Mouse (Mus musculus): ENCODE measurements at regions not wholly inside any gene's neighbourhood (a gene's known extent, or its start where the extent isn't known, plus 50 kb on each side); places are given as distances from the start of the nearest gene placed in this dataset.

- 76% methylated on average over 5 of the region's 5 CpGs for WGBS
- no peak for ATAC-seq (ENCODE audit: low FRiP score)
- no peak overlapping the region for H3K4me3 ChIP-seq
- H3K36me3 ChIP-seq, result no peaks in the 10 kb centered on the region
- no peak overlapping the region for H3K9ac ChIP-seq
- H3K4me1 ChIP-seq, result no peaks in the 10 kb centered on the region
- no peaks in the 10 kb centered on the region for H3K27me3 ChIP-seq
- no peaks in the 10 kb centered on the region for H3K9me3 ChIP-seq (replicated peaks)
- no peak overlapping the region for H3K27ac ChIP-seq
- H3K4me2 ChIP-seq (replicated peaks), result no peak overlapping the region
These were observed 180.6 kb downstream of the 3110018I06Rik start for GRCm38 (mm10) chr12:107669046-107669445.

GRCm38 (mm10) chr12:107669450-107669849 lies 181.0 kb downstream of the 3110018I06Rik start:
- ATAC-seq (ENCODE audit: low FRiP score), result no peak
- H3K36me3 ChIP-seq, result no peaks in the 10 kb centered on the region
- H3K27me3 ChIP-seq, result no peaks in the 10 kb centered on the region
- H3K4me2 ChIP-seq (replicated peaks), result no peak overlapping the region
- no peak overlapping the region for H3K9ac ChIP-seq
- no peaks in the 10 kb centered on the region for H3K4me1 ChIP-seq
- no peak overlapping the region for H3K27ac ChIP-seq
- H3K9me3 ChIP-seq (replicated peaks), result no peaks in the 10 kb centered on the region
- WGBS, result 83% methylated on average over 6 of the region's 6 CpGs
- no peak overlapping the region for H3K4me3 ChIP-seq

GRCm38 (mm10) chr12:107669910-107670309 lies 181.5 kb downstream of the 3110018I06Rik start:
- WGBS, result 84% methylated on average over 10 of the region's 10 CpGs
- no peak for ATAC-seq (ENCODE audit: low FRiP score)
- H3K36me3 ChIP-seq, result no peaks in the 10 kb centered on the region
- no peaks in the 10 kb centered on the region for H3K9me3 ChIP-seq (replicated peaks)
- H3K27ac ChIP-seq, result no peak overlapping the region
- no peak overlapping the region for H3K9ac ChIP-seq
- H3K4me1 ChIP-seq, result no peaks in the 10 kb centered on the region
- no peak overlapping the region for H3K4me3 ChIP-seq
- H3K27me3 ChIP-seq, result no peaks in the 10 kb centered on the region
- no peak overlapping the region for H3K4me2 ChIP-seq (replicated peaks)

- Histone ChIP-seq H3K4me1 (peaks cover 9% of the 10 kb centered on the region), H3K9ac (no peak overlapping the region), H3K4me2 (replicated peaks) (no peak overlapping the region), H3K27me3 (no peaks in the 10 kb centered on the region), H3K4me3 (no peak overlapping the region), H3K9me3 (replicated peaks) (no peaks in the 10 kb centered on the region), H3K27ac (no peak overlapping the region), H3K36me3 (no peaks in the 10 kb centered on the region)
- 34% methylated on average over 7 of the region's 7 CpGs for WGBS
- ATAC-seq (ENCODE audit: low FRiP score), result no peak
These were observed 188.6 kb downstream of the 3110018I06Rik start for GRCm38 (mm10) chr12:107677076-107677475.

GRCm38 (mm10) chr12:107687447-107687846 lies 199.0 kb downstream of the 3110018I06Rik start:
- no peak overlapping the region for H3K4me2 ChIP-seq (replicated peaks)
- 78% methylated on average over 2 of the region's 2 CpGs for WGBS
- H3K36me3 ChIP-seq, result no peaks in the 10 kb centered on the region
- ATAC-seq (ENCODE audit: low FRiP score), result no peak
- H3K9ac ChIP-seq, result no peak overlapping the region
- no peaks in the 10 kb centered on the region for H3K27me3 ChIP-seq
- H3K4me3 ChIP-seq, result no peak overlapping the region
- H3K27ac ChIP-seq, result no peak overlapping the region
- H3K9me3 ChIP-seq (replicated peaks), result no peaks in the 10 kb centered on the region
- 0 out of 2 replicates have a peak, but pooled peaks cover 3% of the 10 kb centered on the region for H3K4me1 ChIP-seq

- Histone ChIP-seq H3K4me1 (0 out of 2 replicates have a peak, but pooled peaks cover 3% of the 10 kb centered on the region), H3K9ac (no peak overlapping the region), H3K27ac (no peak overlapping the region), H3K4me3 (no peak overlapping the region), H3K36me3 (no peaks in the 10 kb centered on the region), H3K4me2 (replicated peaks) (no peak overlapping the region), H3K9me3 (replicated peaks) (no peaks in the 10 kb centered on the region), H3K27me3 (no peaks in the 10 kb centered on the region)
- WGBS, result 43% methylated on average over 7 of the region's 7 CpGs
- ATAC-seq (ENCODE audit: low FRiP score), result no peak
These were observed 201.0 kb downstream of the 3110018I06Rik start for GRCm38 (mm10) chr12:107689418-107689817.

GRCm38 (mm10) chr12:107690061-107690460 lies 201.6 kb downstream of the 3110018I06Rik start:
- no peaks in the 10 kb centered on the region for H3K27me3 ChIP-seq
- no peak overlapping the region for H3K9ac ChIP-seq
- no peak overlapping the region for H3K4me3 ChIP-seq
- ATAC-seq (ENCODE audit: low FRiP score), result no peak
- 0 out of 2 replicates have a peak, but pooled peaks cover 3% of the 10 kb centered on the region for H3K4me1 ChIP-seq
- no peak overlapping the region for H3K4me2 ChIP-seq (replicated peaks)
- H3K36me3 ChIP-seq, result no peaks in the 10 kb centered on the region
- 93% methylated on average over 3 of the region's 3 CpGs for WGBS
- no peak overlapping the region for H3K27ac ChIP-seq
- H3K9me3 ChIP-seq (replicated peaks), result no peaks in the 10 kb centered on the region

GRCm38 (mm10) chr12:107693693-107694092 lies 205.3 kb downstream of the 3110018I06Rik start:
- Histone ChIP-seq H3K4me3 (no peak overlapping the region), H3K4me2 (replicated peaks) (no peak overlapping the region), H3K9ac (no peak overlapping the region), H3K4me1 (0 out of 2 replicates have a peak, but pooled peaks cover 3% of the 10 kb centered on the region), H3K27ac (no peak overlapping the region), H3K36me3 (no peaks in the 10 kb centered on the region), H3K27me3 (no peaks in the 10 kb centered on the region), H3K9me3 (replicated peaks) (0 out of 2 replicates have a peak, but pooled peaks cover 3% of the 10 kb centered on the region)
- 55% methylated on average over 6 of the region's 6 CpGs for WGBS
- ATAC-seq (ENCODE audit: low FRiP score), result no peak

DNA sequence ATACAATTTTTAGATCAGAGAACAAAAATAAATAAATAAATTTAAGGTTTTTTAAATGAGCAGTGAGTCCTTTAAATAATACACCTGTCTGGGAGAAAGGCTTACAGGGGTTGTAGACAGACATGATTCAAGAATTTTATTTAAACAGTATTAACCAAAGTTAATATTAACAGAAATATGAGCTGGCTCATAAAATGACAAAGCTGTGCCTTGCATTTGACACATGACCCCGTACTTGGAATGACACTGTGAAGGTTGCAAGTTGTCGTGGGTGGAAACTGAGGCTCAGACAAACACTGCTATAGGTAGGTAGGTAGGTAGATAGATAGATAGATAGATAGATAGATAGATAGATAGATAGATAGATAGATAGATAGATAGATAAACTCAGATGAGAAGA lies 206.6 kb downstream of the 3110018I06Rik start:
- Histone ChIP-seq H3K27me3 (no peaks in the 10 kb centered on the region), H3K27ac (no peak overlapping the region), H3K4me2 (replicated peaks) (no peak overlapping the region), H3K9me3 (replicated peaks) (0 out of 2 replicates have a peak, but pooled peaks cover 3% of the 10 kb centered on the region), H3K4me3 (no peak overlapping the region), H3K36me3 (no peaks in the 10 kb centered on the region), H3K9ac (no peak overlapping the region), H3K4me1 (0 out of 2 replicates have a peak, but pooled peaks cover 2% of the 10 kb centered on the region)
- ATAC-seq (ENCODE audit: low FRiP score), result no peak
- whole genome bisulfite sequencing, result 92% methylated on average over 2 of the region's 2 CpGs

- Histone ChIP-seq H3K27me3 (no peaks in the 10 kb centered on the region), H3K36me3 (no peaks in the 10 kb centered on the region), H3K27ac (no peak overlapping the region), H3K9ac (no peak overlapping the region), H3K4me1 (no peaks in the 10 kb centered on the region), H3K4me2 (replicated peaks) (no peak overlapping the region), H3K9me3 (replicated peaks) (0 out of 2 replicates have a peak, but pooled peaks cover 3% of the 10 kb centered on the region), H3K4me3 (no peak overlapping the region)
- ATAC-seq (ENCODE audit: low FRiP score), result no peak
- 92% methylated on average over 13 of the region's 13 CpGs for WGBS
These were observed 207.2 kb downstream of the 3110018I06Rik start for GRCm38 (mm10) chr12:107695438-107696267.

GRCm38 (mm10) chr12:107700317-107700716 lies 211.9 kb downstream of the 3110018I06Rik start:
- Histone ChIP-seq H3K4me2 (replicated peaks) (no peak overlapping the region), H3K4me3 (no peak overlapping the region), H3K9me3 (replicated peaks) (0 out of 2 replicates have a peak, but pooled peaks cover 3% of the 10 kb centered on the region), H3K36me3 (no peaks in the 10 kb centered on the region), H3K27me3 (no peaks in the 10 kb centered on the region), H3K4me1 (peaks cover 4% of the 10 kb centered on the region; the same call in 1 of the 2 replicates), H3K27ac (no peak overlapping the region), H3K9ac (no peak overlapping the region)
- ATAC-seq (ENCODE audit: low FRiP score), result no peak
- 46% methylated on average over 5 of the region's 5 CpGs for WGBS

DNA sequence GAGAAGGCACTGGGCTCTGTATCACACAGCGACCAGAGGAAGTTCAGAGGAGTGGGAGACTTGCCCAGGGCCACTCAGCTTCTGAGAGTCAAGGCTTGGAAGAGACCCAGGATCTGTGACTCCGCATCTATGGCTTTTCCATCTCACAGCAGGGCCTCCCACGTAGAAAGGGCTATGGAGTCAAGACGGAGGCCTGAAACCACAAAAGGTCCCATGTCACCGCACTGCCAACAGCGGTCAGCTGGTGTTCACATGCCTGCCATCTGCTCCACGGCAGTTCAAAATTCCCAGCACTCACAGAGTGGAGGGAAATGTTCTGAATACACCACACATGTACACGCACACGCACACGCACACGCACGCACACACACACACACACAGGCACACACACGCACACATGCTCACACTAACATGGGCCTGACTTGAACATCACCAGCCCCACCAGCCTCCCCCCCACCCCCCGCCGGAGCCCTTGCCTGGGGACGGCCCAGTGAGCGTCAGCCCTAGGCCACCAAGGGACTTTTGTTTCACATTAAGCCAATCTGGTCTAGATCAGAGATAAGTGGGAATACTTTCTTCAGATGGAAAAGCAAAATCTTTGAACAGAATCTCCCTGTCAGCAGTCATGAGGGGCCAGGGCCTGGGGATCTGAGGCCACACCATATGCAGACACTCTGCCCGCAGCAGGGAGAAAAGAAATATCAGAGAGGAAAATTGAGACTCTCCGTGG lies 212.6 kb downstream of the 3110018I06Rik start:
- peaks cover 4% of the 10 kb centered on the region; the same call in 1 of the 2 replicates for H3K4me1 ChIP-seq
- 0 out of 2 replicates have a peak, but pooled peaks cover 3% of the 10 kb centered on the region for H3K9me3 ChIP-seq (replicated peaks)
- H3K9ac ChIP-seq, result no peak overlapping the region
- 69% methylated on average over 19 of the region's 19 CpGs for WGBS
- H3K36me3 ChIP-seq, result no peaks in the 10 kb centered on the region
- H3K4me3 ChIP-seq, result no peak overlapping the region
- H3K27ac ChIP-seq, result no peak overlapping the region
- no peaks in the 10 kb centered on the region for H3K27me3 ChIP-seq
- H3K4me2 ChIP-seq (replicated peaks), result no peak overlapping the region
- ATAC-seq (ENCODE audit: low FRiP score), result no peak

Data from hindbrain, embryonic 12.5 days (tissue).